Mouse (Mus musculus) layer of hippocampus, postnatal 10 days (tissue): ENCODE data around the gene Gm11084. TPM values are rescaled to one million over a fixed set of nuclear protein-coding genes. Genes with fewer than 3 reads are reported as not detected.
"Not testable (repeated sequence)": the region's sequence is repeated elsewhere in the genome, so short reads cannot be mapped to it uniquely, and the experiment has no call there.

Experiments used
- DNase-seq, 2 experiments: peaks; one replicate each; pipeline ENCODE4 v3.0.0; 2021; ENCODE audit warnings: low spot score in 2 of 2
- long read RNA-seq: library from polyadenylated mRNA; stranded (forward); transcript quantifications from one replicate; pipeline ENCODE4 v2.0.0, GENCODE M21; 2023
- total RNA-seq, 2 experiments: library from RNA; stranded (reverse); gene quantifications; 2 replicates each; pipeline ENCODE4 v1.2.3; 2021

The Gm11084 gene
- total RNA-seq = not detected
- long read RNA-seq, partial matches to known transcripts = 0 of 5 reads
- long read RNA-seq, other reads (novel, unspliced or antisense) = 5 of 5 reads

DNA sequence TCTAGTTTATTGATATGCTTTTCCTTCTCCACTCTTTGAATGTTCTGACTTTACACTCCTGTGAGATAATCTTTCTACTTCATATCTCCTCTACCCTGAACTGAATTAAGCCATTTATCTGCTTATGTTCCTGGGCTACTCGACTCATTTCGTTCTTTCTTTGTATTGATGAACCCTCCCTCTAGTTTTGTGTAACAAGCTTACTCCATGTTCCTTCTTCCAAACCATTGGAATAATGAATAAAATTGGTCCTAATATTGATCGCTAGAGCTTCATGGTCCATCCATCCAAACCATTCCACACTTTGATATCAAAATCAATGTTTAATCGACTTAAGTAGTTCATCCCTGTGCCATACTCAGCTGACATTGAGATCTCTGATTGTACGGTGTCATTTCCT is at the start of gene Gm11084:
Gene Gm11084, minus strand, starts transcription at position 101 of the 400 bp plus-strand sequence.
- no peak for DNase-seq

- DNase-seq = no peak
Observed at GRCm38 (mm10) chr2:73031061-73032055, 44.8 kb upstream of the Gm11084 start.

DNA sequence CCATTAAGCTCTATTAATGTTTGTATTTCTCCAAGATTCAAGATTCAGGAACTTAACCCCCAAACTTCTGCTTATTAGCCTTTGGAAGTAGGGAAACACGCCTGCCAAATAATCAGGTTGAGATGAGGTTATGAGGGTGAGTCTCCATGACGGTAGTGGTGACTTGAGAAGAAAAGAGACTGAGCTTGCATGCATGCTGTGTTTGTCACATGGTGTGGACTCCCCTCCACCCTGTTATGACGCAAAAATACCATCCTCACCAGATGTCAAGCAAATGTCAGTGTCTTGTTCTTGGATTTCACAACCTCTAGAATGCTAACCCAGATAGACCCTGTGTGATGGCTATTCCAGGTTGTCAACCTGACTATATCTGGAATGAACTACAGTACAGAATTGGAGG is 43.3 kb upstream of the Gm11084 start:
- no peak for DNase-seq

DNA sequence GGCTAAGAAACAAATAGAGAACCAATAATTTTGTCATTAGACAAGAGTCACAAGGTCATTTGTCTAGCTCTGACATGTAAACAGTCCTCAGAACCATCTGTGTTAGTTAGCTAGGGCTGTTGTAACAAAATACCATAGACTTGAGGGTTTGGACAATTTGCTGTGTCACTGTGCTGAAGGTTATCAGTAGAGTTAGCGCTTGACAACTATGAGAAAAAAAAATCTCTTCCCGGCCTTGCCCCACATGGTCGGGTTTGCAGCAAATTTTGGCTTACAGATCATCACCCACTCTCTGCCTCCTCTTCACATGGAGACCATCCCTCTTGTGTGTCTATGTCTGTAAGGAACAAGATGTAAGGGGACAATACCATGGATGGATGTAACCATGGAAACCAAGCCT is 41.5 kb upstream of the Gm11084 start:
- DNase-seq = no peak

GRCm38 (mm10) chr2:73027126-73027525 is 40.6 kb upstream of the Gm11084 start:
- no peak for DNase-seq

DNA sequence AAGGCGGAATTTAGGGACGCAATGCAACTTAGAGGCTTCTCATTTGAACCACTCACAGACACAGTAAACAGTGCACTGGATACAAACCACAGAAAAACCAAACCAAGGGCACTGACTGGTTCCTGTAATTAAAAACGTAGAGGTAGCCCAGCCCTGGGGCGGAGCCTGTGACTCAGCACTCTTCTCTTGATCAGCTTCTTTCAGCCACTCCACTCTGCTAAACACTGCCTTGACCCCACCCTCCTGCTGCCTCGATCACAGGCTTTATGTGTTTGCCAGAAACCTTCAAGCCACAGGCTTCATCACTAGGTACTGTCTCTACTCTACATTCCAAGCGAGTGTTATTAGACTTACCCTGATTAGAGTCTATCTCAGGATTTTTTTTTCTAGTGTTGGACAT is 37.3 kb upstream of the Gm11084 start:
- DNase-seq = no peak

DNA sequence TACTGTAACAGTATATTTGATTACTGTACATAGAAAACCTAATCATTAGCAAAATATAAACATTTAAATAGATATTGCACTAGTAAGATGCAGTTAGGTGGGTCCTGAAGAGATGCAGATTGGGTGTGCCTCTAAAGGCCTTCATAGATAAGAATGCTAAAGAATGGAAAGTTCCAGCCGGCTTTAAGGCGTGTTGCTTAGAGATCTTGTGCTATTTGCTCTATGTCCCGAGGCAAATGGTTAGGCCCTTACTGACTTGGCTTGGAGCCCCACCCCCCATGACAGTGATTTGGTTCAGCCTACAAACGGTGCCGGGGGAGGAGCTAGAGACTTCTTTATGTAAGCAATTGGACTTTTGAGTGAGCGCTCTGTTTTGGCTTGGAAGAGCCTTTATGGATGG is 34.5 kb upstream of the Gm11084 start:
- DNase-seq = no peak

DNA sequence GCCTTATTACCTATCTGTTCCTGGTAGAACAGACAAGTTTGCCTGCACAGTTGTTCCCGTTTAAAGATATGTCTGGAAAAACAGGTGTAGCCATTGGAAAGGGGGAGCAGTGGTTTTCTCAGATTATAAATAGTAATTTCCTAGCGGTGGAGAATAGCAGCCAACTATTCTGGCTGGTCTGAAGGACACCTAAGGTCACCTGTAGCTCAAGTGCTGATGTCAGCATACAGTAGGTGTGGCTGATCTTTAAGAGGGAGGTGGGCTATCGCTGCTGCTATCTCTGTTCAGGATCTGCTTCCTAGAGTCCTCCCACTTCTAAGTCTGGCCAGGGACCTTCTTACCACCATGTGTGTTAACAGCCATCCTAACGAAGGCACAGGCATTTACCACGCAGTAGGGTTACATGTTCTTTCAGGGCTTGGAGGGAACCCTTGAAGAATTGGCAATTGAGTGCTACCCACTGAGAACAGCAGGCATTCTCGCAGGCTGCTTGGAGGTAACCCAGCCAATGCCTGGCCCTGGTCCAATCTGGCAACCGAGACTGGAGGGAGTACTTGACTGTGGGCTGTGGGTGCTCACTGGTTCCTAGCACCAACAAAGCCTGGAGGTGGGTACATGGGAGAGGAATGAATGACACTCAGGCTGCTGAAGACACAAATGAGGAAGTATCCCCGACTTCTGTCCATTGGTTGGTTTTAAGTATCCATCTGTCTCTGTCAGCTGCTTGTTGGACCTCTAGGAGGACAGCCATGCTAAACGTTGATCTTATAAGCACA is 33.0 kb upstream of the Gm11084 start:
- peak; percentile 87 to 88 for DNase-seq

GRCm38 (mm10) chr2:73014063-73014462 is 27.5 kb upstream of the Gm11084 start:
- not testable (repeated sequence) for DNase-seq

GRCm38 (mm10) chr2:73012636-73013035 is 26.1 kb upstream of the Gm11084 start:
- no peak for DNase-seq

DNA sequence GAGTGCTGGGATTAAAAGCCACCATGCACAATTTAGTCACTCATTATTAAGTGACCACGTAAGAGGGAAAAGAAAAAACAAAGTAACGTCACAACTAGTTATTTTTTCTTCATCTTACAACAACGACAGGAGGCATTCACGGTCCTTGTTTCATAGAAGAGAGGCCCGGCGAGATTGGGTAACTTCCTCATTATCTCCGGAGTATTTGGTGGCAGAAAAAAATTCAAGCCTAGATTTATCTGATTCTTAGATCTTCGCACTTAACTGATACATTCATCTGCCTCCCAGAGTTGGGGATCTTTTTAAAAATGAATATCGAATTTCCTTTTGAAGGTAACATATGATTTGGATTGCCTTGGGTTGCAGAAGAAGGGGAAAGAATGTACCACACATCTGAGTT is 21.0 kb upstream of the Gm11084 start:
- no peak for DNase-seq

DNA sequence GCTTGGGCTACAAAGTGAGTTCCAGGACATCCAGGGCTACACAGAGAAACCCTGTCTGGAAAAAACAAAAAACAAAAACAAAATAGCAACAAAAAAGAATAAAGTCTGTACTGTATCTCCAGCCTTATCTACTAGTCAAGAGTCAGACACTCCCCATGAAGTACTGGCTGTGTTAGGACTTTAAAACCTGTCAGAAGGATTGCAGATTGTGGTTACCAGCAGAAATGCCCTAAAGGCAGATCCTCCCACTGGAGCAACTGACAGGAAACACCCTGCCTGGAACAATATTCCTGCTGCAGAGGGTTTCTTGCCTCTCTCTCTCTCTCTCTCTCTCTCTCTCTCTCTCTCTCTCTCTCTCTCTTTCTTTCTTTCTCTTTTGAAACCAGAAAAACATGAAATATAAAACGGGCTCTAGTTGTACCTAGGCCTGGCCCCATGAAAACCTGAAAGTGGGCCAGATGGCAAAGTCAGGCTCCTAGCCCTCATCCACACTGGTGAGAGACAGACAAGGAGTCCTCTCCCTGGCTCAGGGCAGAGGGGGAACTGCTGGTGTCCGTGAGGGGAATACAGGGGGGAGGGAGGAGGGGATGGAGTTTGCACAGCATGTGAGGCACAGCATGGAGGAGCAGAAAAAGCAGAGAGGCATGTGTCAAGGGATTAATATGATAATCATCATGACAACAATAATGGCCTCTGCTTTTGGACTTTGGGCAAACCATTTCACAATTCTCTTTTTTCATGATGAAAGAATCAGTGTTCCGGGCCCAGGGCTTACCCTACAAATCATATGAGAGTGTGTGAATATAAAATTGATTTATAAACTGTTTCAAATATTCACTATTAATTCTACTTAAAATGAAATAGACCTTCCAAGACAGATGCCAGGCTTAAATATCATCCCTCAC is 19.3 kb upstream of the Gm11084 start:
- DNase-seq = no peak

DNA sequence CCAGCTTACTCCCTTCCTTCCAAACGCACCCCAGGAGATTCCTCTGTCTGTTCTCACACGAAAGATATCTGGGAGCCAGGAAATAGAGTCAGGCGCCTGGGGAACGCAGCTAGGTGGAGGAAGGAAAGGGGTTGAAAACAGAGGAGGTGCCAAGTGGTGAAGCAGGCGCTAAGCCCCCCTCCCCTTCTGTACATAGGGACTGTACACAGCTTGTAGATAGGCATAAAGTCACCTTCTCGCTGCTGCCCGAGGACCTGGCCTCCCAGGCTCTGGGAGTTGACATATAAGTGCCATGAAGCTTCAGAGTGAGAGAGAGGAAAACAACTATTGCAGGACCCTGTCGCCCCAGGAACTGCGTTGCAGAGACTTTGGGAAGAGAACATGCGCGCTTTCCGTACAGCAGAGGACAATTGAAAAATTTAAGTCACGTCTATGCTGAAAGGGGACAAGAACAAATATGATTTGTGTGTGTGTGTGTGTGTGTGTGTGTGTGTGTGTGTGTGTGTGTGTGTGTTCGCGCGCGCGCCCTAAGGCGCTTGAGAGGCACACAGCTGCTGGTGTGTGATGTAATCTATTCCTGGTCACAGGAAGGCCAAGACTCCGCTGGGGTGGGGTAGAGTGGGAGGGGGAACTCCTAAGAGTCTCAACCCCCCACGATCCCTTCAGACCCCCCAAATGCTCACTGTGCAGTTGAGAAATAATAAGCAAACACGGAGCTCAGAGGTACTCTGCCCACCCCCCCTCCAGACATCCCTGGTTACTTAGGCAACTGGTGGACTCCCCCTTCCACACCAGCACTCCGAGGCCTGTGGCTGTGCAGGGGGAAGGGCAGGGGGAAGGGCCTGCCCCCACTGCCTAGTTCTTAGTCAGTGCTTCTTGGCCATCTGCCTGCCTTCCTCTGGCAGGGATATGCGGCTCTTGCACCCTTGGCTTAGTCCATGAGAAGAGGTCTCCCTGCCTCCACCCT is 17.5 kb upstream of the Gm11084 start:
- DNase-seq = peak; percentile 43 to 65

GRCm38 (mm10) chr2:73003049-73003448 is 16.5 kb upstream of the Gm11084 start:
- no peak for DNase-seq

GRCm38 (mm10) chr2:73002451-73002850 is 15.9 kb upstream of the Gm11084 start:
- DNase-seq = no peak

DNA sequence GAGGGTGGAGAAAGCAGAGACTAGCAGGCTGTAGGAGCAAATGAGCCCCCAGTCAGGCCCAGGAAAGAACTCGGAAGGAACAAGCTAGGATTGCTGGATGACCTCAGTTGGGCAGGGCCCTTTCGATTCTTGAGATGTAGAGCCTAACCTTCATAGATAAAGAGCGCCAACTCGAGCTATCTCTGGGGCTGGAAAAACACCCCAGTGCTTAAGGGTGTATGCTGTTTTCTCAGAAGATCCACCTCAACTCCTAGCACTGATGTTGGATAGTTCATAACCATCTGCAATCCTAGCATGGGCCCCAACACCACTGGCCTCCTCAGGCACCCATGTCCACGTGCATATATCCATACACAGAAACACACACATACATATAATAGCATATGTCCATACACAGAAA is 15.5 kb upstream of the Gm11084 start:
- DNase-seq = no peak

- DNase-seq = no peak
Observed at GRCm38 (mm10) chr2:73000194-73000593, 13.7 kb upstream of the Gm11084 start.

GRCm38 (mm10) chr2:72997586-72997985 is 11.1 kb upstream of the Gm11084 start:
- DNase-seq = no peak

GRCm38 (mm10) chr2:72996808-72997378 is 10.4 kb upstream of the Gm11084 start:
- DNase-seq = no peak
